Mouse (Mus musculus) kidney, embryonic 16.5 days (tissue): ENCODE data around the gene Klf9. TPM values are rescaled to one million over a fixed set of nuclear protein-coding genes. Genes with fewer than 3 reads are reported as not detected.
A peak's percentile ranks its signal among the peaks of the same experiment; 100 is the strongest.

ENCODE experiments used
- ATAC-seq: fragments of 200-750 bp; cut with Nextera tagmentation; 2 replicates; pipeline ENCODE4 v1.8.0; 2017; ENCODE audit warnings: moderate TSS enrichment; ENCODE audit not compliant: low FRiP score, low TSS enrichment
- H3K27ac ChIP-seq: fragments of 300-500 bp; sonication (generic); 2 replicates; pipeline ENCODE4 v1.5.1; 2014; ENCODE audit warnings: low read length
- H3K27me3 ChIP-seq: fragments of 300-500 bp; sonication (generic); 2 replicates; pipeline ENCODE4 v1.6.1; 2014; ENCODE audit warnings: low read length, control low read depth, mixed read lengths; ENCODE audit not compliant: insufficient read depth
- H3K36me3 ChIP-seq: fragments of 300-500 bp; sonication (generic); 2 replicates; pipeline ENCODE4 v1.6.1; 2014; ENCODE audit warnings: low read length, control low read depth, mixed read lengths; ENCODE audit not compliant: insufficient read depth
- H3K4me1 ChIP-seq: fragments of 300-500 bp; sonication (generic); 2 replicates; pipeline ENCODE4 v1.6.1; 2014; ENCODE audit warnings: low read length, control low read depth, mixed read lengths; ENCODE audit not compliant: insufficient read depth
- H3K4me2 ChIP-seq: fragments of 300-500 bp; sonication (generic); replicated peaks from 2 replicates; pipeline ENCODE4 v1.6.1; 2014; ENCODE audit warnings: low read depth, low read length
- H3K4me3 ChIP-seq: fragments of 300-500 bp; sonication (generic); 2 replicates; pipeline ENCODE4 v1.5.1; 2014; ENCODE audit warnings: mild to moderate bottlenecking, low read length
- H3K9ac ChIP-seq: fragments of 300-500 bp; sonication (generic); replicated peaks from 2 replicates; pipeline ENCODE4 v1.6.1; 2014; ENCODE audit warnings: low read length
- H3K9me3 ChIP-seq: fragments of 300-500 bp; sonication (generic); 2 replicates; pipeline ENCODE4 v1.6.1; 2016; ENCODE audit warnings: low read length, control low read depth
- WGBS: fragments of 180-500 bp; shearing (Covaris S2); extraction: QIAGEN DNeasy Blood & Tissue Kit; methylation state at CpG from one replicate; pipeline ENCODE4 v1.1.7; 2014; 5-methylcytosine and 5-hydroxymethylcytosine counted together
- polyA plus RNA-seq: library from polyadenylated mRNA; unstranded; fragments of >200 nt; fragmentation: Nextera tagmentation; extraction: Ambion mirVana; gene quantifications from 2 replicates; pipeline ENCODE4 v1.2.1, GENCODE M21; 2015

The Klf9 gene
- polyA plus RNA-seq: 5.8 and 6.5 TPM in 2 replicates

GRCm38 (mm10) chr19:23140689-23141317 is at the start of gene Klf9:
Gene Klf9 (plus strand): TSS chr19:23141226.
- Histone ChIP-seq H3K36me3 (no peaks in the 10 kb centered on the region), H3K9me3 (no peaks in the 10 kb centered on the region), H3K4me3 (peak within 1 kb of the TSS; percentile 54), H3K27ac (peak within 1 kb of the TSS; percentile 59), H3K9ac (peak within 1 kb of the TSS; percentile 78), H3K27me3 (peaks cover 11% of the 10 kb centered on the region; the same call in 1 of the 2 replicates), H3K4me1 (peaks cover 13% of the 10 kb centered on the region), H3K4me2 (peak within 1 kb of the TSS; percentile 96)
- ATAC-seq: peak; percentile 94
- WGBS: under 1% methylated on average over 42 of the region's 52 CpGs

DNA sequence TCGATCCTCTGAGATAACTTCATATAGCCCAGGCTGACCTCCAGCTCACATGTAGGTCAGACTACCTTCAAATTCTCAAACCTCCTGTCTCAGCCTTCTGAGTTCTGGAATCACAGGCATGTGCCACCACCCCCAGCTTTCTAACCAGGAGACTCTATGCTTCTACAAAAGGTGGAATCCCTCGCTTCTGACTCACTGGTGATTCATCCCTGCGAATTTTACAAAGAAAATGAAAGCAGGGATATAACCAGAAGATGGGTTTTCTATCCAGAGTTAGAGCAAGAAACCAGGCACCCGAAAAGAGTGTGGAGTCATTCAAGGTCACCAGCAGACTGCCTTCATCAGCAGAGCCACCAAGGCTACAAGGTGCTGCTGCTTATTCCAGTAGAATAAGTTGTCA is 49.4 kb upstream of the Klf9 start:
- no peak overlapping the region for H3K27ac ChIP-seq
- H3K9ac ChIP-seq: no peak overlapping the region
- 87% methylated on average over 4 of the region's 4 CpGs for WGBS
- H3K4me3 ChIP-seq: no peak overlapping the region
- H3K4me1 ChIP-seq: no peaks in the 10 kb centered on the region
- H3K36me3 ChIP-seq: no peaks in the 10 kb centered on the region
- ATAC-seq: no peak
- no peaks in the 10 kb centered on the region for H3K9me3 ChIP-seq
- no peaks in the 10 kb centered on the region for H3K27me3 ChIP-seq
- H3K4me2 ChIP-seq: no peak overlapping the region

DNA sequence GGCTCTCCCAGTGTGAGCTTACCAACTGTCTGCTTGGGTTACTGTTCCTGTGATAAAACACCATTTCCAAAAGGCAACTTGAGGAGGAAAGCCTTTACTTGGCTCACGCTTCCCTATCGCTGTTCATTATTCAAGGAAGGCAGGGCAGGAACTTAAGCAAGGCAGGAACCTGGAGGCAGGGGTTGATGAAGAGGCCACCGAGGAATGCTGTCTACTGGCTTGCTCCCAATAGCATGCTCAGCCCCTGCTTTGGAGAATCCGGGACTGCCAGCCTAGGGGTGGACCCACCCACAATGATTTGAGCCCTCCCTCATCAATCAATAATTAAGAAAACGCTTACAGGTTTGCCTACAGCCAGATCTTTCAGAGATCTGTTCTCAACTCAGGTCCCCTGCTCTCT is 47.5 kb upstream of the Klf9 start:
- 80% methylated on average over 5 of the region's 5 CpGs for WGBS
- Histone ChIP-seq H3K9ac (no peak overlapping the region), H3K9me3 (no peaks in the 10 kb centered on the region; the same call in 1 of the 2 replicates), H3K4me2 (no peak overlapping the region), H3K4me3 (no peak overlapping the region), H3K4me1 (no peaks in the 10 kb centered on the region), H3K27me3 (no peaks in the 10 kb centered on the region), H3K27ac (no peak overlapping the region), H3K36me3 (no peaks in the 10 kb centered on the region)
- ATAC-seq: no peak

- 71% methylated on average over 3 of the region's 3 CpGs for WGBS
- Histone ChIP-seq H3K4me2 (no peak overlapping the region), H3K4me3 (no peak overlapping the region), H3K9me3 (no peaks in the 10 kb centered on the region; the same call in 1 of the 2 replicates), H3K36me3 (no peaks in the 10 kb centered on the region), H3K4me1 (no peaks in the 10 kb centered on the region), H3K9ac (no peak overlapping the region), H3K27ac (no peak overlapping the region), H3K27me3 (no peaks in the 10 kb centered on the region)
- ATAC-seq: no peak
Measured at GRCm38 (mm10) chr19:23094906-23095305, 46.1 kb upstream of the Klf9 start.

- Histone ChIP-seq H3K4me2 (no peak overlapping the region), H3K27me3 (no peaks in the 10 kb centered on the region), H3K36me3 (no peaks in the 10 kb centered on the region), H3K9ac (no peak overlapping the region), H3K4me1 (no peaks in the 10 kb centered on the region), H3K27ac (no peak overlapping the region), H3K9me3 (no peaks in the 10 kb centered on the region), H3K4me3 (no peak overlapping the region)
- 81% methylated on average over 5 of the region's 5 CpGs for WGBS
- ATAC-seq: no peak
Measured at GRCm38 (mm10) chr19:23106859-23107258, 34.2 kb upstream of the Klf9 start.

GRCm38 (mm10) chr19:23107335-23107734 is 33.7 kb upstream of the Klf9 start:
- 58% methylated on average over 2 of the region's 2 CpGs for WGBS

GRCm38 (mm10) chr19:23121875-23122274 is 19.2 kb upstream of the Klf9 start:
- Histone ChIP-seq H3K9me3 (no peaks in the 10 kb centered on the region), H3K9ac (no peak overlapping the region), H3K27me3 (no peaks in the 10 kb centered on the region), H3K4me2 (no peak overlapping the region), H3K27ac (no peak overlapping the region), H3K4me3 (no peak overlapping the region), H3K36me3 (no peaks in the 10 kb centered on the region), H3K4me1 (no peaks in the 10 kb centered on the region)
- WGBS: 33% methylated on average over 10 of the region's 10 CpGs
- ATAC-seq: no peak

More at GRCm38 (mm10) chr19:23107335-23107734, 33.7 kb upstream of the Klf9 start:
- Histone ChIP-seq H3K4me2 (no peak overlapping the region), H3K4me1 (no peaks in the 10 kb centered on the region), H3K9ac (no peak overlapping the region), H3K27ac (no peak overlapping the region), H3K27me3 (no peaks in the 10 kb centered on the region), H3K36me3 (no peaks in the 10 kb centered on the region), H3K4me3 (no peak overlapping the region), H3K9me3 (no peaks in the 10 kb centered on the region)
- ATAC-seq: no peak

GRCm38 (mm10) chr19:23124023-23124550 is 16.9 kb upstream of the Klf9 start:
- H3K27me3 ChIP-seq: no peaks in the 10 kb centered on the region
- ATAC-seq: no peak
- no peak overlapping the region for H3K4me3 ChIP-seq
- no peaks in the 10 kb centered on the region for H3K36me3 ChIP-seq
- WGBS: 80% methylated on average over 7 of the region's 7 CpGs
- no peak overlapping the region for H3K27ac ChIP-seq
- no peak overlapping the region for H3K9ac ChIP-seq
- H3K9me3 ChIP-seq: no peaks in the 10 kb centered on the region
- no peak overlapping the region for H3K4me2 ChIP-seq
- H3K4me1 ChIP-seq: no peaks in the 10 kb centered on the region

DNA sequence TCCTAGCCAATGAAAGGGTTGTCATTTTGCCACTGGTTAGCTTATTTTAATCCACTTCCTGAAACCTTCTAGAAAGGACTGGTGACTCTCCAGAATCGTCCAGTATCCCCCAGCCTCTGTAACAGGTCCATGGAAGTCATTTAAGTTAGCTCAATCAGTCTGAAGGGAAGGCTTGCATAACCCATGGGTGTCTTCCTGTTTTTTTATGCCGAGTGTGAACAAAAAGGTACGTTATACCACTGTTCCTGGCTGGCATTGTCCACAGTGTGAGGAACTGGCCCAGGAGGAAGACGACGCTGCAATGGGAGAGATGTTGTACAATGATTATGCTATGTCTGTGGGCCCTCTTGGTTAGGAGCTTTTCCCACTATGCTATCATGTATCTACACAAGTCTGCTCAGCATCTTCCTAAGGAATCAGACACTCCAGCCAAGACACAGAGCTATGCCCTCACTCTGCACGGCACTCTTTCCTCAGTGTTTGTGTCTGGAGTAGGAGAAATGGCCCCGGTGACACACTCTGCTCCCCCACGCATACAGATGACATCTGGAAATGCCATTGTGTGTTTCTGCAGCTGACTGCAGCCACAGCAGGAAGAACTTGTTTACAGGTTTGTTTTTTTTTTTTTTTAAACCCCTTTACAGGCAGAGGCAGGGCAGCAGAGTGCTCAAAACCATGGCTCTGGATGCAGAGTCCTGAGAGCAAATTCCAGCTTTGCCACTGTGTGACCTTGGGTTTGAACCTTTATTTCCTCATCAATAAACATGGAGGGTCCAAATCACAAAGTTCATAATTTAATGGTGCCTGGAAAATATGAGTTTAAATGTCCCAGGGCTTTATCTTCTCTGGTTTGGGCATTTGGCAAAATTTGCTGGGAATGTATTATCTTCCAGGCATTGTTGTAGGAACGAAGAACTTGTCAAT is 15.5 kb upstream of the Klf9 start:
- Histone ChIP-seq H3K4me2 (no peak overlapping the region), H3K4me1 (no peaks in the 10 kb centered on the region), H3K27me3 (no peaks in the 10 kb centered on the region), H3K27ac (no peak overlapping the region), H3K36me3 (no peaks in the 10 kb centered on the region), H3K4me3 (no peak overlapping the region), H3K9me3 (no peaks in the 10 kb centered on the region), H3K9ac (no peak overlapping the region)
- WGBS: 65% methylated on average over 9 of the region's 9 CpGs
- no peak for ATAC-seq
